Mouse (Mus musculus) spleen, adult 18-20 months (tissue): ENCODE data around the gene Mydgf.

ENCODE experiments used
- DNase-seq, 2 experiments: peaks; one replicate each; pipeline ENCODE4 v3.0.0; 2022; ENCODE audit warnings: mixed read lengths in 2 of 2

The Mydgf gene

DNA sequence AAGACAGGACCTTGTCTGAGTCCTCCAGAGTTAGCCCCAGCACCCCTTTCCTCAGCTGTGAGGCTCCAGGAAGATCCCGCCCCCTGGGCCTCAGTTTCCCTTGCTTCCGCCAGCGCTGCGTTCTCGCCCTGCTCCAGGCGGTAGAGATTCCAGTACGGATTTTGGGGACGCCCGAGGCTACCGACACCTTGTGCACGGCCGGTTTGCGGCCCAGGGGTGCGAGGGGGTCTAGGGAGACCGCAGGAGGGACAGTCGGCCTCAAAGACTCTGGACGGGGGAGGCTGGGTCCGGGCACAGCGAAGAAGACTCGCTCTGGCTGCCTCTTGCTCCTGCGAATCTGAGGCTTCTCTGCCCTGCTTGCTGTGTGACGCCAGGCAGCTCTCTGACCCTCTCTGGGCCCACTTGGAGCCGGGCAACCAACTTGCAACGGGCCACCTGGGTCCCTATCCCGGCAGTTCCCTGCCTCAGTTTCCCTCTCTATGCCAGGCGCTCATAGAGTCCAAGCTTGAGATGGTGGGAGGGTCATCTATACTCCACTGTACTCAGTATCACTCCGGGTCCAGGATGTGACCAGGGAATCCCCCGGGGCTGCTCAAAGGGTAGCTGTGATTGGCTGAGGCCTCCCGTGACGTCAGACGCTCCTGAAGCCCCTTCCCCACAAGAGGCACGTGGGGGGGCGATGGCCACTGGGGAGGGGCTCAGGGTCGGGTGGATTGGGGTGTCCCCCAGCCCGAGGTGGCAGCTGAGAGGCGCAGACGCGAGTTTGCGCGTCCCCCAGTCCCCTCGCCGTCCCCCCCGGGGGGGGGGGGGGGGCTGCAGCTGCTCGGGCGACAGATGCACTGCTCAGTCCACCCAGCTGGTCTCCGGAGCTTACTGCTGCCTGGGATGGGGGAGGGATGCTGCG, 41.8 kb downstream of the Mydgf start:
- DNase-seq = no peak

DNA sequence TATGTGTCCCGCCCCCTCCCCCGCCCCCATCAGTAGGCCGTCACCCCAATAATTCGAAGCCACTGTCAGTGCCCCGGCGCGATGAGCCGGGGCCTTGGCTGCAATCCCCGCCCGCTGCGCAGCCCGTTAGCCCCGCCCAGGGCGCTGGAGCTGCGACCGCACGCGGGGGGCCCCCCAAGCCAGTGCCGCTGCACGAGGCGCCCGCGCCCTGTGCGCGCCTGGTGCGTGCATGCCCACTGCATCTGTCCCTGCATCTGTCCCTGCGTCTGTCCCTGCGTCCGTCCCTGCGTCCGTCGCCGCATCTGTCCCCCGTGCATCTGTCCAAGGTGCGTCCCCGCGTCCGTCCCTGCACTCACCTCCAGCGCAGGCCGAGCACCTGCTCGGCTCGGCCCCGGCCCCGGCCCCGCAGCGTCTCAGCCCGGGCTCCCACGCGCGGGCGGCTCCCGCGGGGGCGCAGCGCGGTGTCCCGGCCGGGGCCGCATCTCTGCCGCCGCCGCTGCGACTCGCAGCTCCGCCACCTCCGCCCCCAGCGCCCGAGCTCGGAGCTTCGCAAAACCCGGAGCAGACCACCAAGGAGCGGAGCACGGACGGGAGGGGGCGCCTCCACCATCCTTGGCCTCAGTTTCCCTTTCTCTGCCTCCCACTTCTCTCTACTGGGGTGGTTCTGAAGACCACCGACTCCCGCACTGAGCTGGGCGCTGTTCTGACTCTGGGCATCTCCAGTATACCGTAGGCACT, 43.7 kb downstream of the Mydgf start, which contains the start of gene Sema6b:
Sema6b (minus strand) TSS at position 486 of the 738 bp plus-strand sequence.
- peak in 1 of 2 experiments; percentile 45 for DNase-seq

DNA sequence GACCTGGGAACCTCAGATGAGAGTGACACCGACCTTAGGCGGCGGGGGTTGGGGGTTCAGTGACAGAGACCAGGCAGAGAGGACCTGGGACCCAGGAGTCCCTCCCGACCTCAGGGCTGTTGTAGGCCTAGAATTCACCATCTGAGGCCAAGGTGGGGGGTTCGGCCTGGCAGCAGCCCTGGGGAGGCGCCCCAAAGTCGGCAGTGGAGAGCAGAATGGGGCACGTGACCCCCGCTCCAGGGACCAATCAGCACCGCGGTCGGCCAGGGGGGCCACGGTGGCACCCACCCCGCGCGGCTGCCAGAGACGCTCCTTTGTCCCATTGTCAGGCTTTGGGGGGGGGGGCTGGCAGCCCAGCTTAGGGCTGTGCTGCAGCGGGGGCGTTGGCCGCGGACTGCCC, 44.4 kb downstream of the Mydgf start:
- no peak for DNase-seq

DNA sequence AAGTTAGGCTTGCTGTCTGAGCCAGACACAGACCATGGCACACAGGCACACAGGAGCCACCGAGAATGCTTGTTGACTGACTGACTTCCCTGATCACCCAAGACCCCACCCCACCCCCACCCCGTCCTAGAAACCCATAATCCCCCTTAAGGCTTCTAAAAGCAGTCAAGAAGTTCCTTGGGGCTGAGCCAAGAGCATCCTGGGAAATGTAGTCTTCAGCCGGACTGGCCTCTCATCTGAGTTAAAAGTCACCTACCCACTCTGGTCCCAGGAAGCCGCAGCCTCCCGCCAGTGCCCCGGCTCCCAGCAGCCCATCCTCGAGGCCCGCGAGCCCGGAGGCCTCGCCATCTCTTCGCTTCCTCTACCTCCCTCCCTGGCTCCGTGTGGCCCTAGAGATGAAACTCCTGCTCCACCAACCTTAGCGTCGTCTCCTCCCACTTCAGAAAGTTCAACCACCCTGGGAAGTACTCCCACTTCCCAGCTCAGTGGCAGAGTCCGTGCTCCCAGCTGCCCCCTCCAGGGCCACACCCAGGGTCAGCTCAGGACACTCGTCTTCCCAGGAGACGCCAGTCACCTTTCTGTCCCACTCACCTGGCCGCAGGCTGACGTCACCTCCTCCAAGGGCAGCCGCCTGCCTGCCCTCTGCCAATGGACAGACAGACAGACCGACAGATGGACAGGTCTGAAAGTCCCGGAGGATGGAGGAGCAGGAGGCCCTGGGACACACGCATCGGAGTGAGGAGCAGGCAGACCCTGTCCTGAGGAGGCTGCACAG, 45.7 kb downstream of the Mydgf start:
- DNase-seq = no peak

DNA sequence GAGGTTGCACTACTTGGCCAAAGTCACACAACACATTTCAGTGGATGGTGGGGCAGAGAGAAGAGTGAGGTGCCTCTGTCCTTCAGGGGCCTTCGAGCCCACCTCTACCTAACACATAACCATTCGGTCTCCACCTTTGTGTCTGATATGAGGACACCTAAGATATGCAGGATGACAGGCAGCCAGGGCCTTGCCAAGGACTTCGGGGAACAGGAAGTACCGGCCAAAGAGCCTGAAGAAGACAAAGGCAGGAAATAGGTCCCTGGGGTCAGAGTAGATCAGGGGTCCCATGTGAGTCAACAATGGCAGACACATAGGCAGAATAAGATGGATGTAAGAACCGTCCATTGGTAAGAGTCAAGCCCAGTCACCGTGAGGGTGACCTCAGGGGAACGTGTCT, 47.2 kb downstream of the Mydgf start:
- DNase-seq = no peak

GRCm38 (mm10) chr17:56134463-56134971, 49.2 kb downstream of the Mydgf start:
- peak; percentile 59 to 83 for DNase-seq

- peak in 1 of 2 experiments; percentile 42 for DNase-seq
Observed at GRCm38 (mm10) chr17:56133457-56134363, 50.0 kb downstream of the Mydgf start.

- peak; percentile 52 to 76 for DNase-seq
Observed at GRCm38 (mm10) chr17:56132661-56133060, 51.1 kb downstream of the Mydgf start.

- peak; percentile 50 to 82 for DNase-seq
Observed at GRCm38 (mm10) chr17:56131814-56132213, 51.9 kb downstream of the Mydgf start.

- no peak for DNase-seq
Observed at GRCm38 (mm10) chr17:56131136-56131535, 52.6 kb downstream of the Mydgf start.

DNA sequence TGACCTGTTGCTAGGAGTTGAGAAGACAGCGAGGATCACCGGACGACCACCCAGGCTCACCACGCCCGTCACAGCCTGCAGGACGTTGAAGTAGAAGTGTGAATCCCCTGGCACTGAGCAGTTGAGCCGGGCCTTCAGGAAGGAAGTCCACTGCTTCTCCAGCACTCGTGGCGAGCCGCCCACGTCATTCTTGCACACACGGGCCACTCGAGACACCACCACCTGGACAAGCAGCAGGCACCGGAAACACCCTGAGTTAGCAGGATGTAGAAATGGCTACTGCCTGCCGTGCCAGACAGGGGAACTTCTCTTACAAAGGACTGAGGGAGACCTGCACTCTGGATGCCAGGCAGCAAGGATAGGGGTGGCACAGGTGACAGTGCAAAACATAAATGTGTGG, 55.5 kb downstream of the Mydgf start:
- DNase-seq = no peak

DNA sequence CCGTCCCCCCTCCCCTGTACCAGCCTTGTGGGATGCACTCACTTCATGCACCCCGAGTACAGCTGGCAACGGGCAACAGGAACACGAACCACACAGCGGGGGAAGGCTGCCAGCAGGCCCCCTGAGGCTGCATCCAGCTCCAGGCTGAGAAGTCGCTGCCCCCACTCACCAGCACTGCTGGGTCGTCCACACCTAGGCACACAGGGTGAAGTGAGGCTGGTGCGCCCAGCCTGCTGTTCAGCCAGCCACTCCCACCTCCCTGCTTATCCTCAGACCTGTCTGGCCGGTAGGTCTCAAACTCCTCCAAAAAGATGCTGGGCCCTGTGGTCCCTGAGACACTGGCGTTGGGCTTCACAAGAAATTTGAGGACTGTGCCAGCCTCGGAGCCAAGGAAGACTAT, 57.5 kb downstream of the Mydgf start:
- no peak for DNase-seq
